Mouse (Mus musculus) lung, postnatal 0 days (tissue): ENCODE measurements at regions not wholly inside any gene's neighbourhood (a gene's known extent, or its start where the extent isn't known, plus 50 kb on each side); places are given as distances from the start of the nearest gene placed in this dataset.

ENCODE experiments used
- ATAC-seq: fragments of 200-750 bp; cut with Nextera tagmentation; 2 replicates; pipeline ENCODE4 v1.8.0; 2017; ENCODE audit warnings: moderate library complexity
- DNase-seq: peaks from one replicate; pipeline ENCODE4 v3.0.0-alpha.2; 2016; ENCODE audit warnings: low spot score
- H3K27ac ChIP-seq: fragments of 300-500 bp; sonication (generic); 2 replicates; pipeline ENCODE4 v1.5.1; 2014; ENCODE audit warnings: antibody characterized with exemption, mild to moderate bottlenecking, low read length, mixed read lengths
- H3K27me3 ChIP-seq: fragments of 300-500 bp; sonication (generic); replicated peaks from 2 replicates; pipeline ENCODE4 v1.6.1; 2014; ENCODE audit warnings: low read length, mixed read lengths; ENCODE audit not compliant: insufficient read depth
- H3K36me3 ChIP-seq: fragments of 300-500 bp; sonication (generic); 2 replicates; pipeline ENCODE4 v1.6.1; 2014; ENCODE audit warnings: low read length, mixed read lengths; ENCODE audit not compliant: insufficient read depth
- H3K4me1 ChIP-seq: fragments of 300-500 bp; sonication (generic); 2 replicates; pipeline ENCODE4 v1.6.1; 2014; ENCODE audit warnings: antibody characterized with exemption, low read depth, low read length, mixed read lengths; ENCODE audit not compliant: insufficient read depth
- H3K4me2 ChIP-seq: fragments of 300-500 bp; sonication (generic); replicated peaks from 2 replicates; pipeline ENCODE4 v1.6.1; 2014; ENCODE audit warnings: low read depth, mild to moderate bottlenecking, low read length, moderate library complexity, mixed read lengths
- H3K4me3 ChIP-seq: fragments of 300-500 bp; sonication (generic); 2 replicates; pipeline ENCODE4 v1.5.1; 2014; ENCODE audit warnings: low read depth, low read length
- H3K9ac ChIP-seq: fragments of 300-500 bp; sonication (generic); replicated peaks from 2 replicates; pipeline ENCODE4 v1.6.1; 2014; ENCODE audit warnings: low read depth, mild to moderate bottlenecking
- H3K9me3 ChIP-seq: fragments of 300-500 bp; sonication (generic); 2 replicates; pipeline ENCODE4 v1.6.1; 2016; ENCODE audit warnings: low read length, mixed read lengths
- CTCF ChIP-seq: IDR thresholded peaks from 2 replicates; pipeline ENCODE4 v1.5.1; 2016; ENCODE audit warnings: antibody characterized with exemption, mild to moderate bottlenecking
- EP300 ChIP-seq: IDR thresholded peaks from 2 replicates; pipeline ENCODE4 v1.6.1; 2016; ENCODE audit warnings: antibody characterized with exemption, mild to moderate bottlenecking, control low read depth
- WGBS: fragments of 180-500 bp; shearing (Covaris S2); extraction: QIAGEN DNeasy Blood & Tissue Kit; methylation state at CpG from one replicate; pipeline ENCODE4 v1.1.7; 2014; 5-methylcytosine and 5-hydroxymethylcytosine counted together

GRCm38 (mm10) chr10:118087570-118088340, 53.9 kb upstream of the Mdm1 start:
- WGBS = 22% methylated on average over 12 of the region's 12 CpGs
- H3K27me3 ChIP-seq = no peaks in the 10 kb centered on the region
- TF ChIP-seq EP300 (no peak), CTCF (no peak)
- no peak overlapping the region for H3K4me3 ChIP-seq
- ATAC-seq = no peak
- H3K4me2 ChIP-seq = no peak overlapping the region
- no peak overlapping the region for H3K27ac ChIP-seq
- DNase-seq = no peak
- 0 out of 2 replicates have a peak, but pooled peaks cover 6% of the 10 kb centered on the region for H3K4me1 ChIP-seq
- no peaks in the 10 kb centered on the region for H3K9me3 ChIP-seq
- H3K9ac ChIP-seq = no peak overlapping the region
- H3K36me3 ChIP-seq = no peaks in the 10 kb centered on the region

DNA sequence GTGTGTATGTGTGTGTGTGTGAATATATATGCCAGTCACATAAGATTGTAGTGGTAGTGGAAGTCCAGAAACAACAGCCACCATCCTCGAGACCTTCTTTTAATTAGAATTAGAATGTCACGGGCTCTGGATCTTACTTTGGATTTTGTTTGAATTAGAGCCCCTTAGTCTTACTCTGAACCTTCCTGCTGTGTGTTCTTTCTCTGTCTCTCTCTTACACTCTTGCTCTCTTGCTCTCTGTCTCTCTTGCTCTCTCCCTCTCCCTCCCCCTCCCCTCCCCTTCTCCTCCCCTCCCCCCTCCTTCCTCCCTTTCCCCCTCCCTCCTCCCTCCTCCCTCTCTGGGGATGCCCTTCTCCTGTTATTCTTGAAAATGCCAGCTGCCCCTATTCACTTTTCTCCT, 53.1 kb upstream of the Mdm1 start:
- H3K9ac ChIP-seq = no peak overlapping the region

GRCm38 (mm10) chr10:118089879-118090278, 51.7 kb upstream of the Mdm1 start:
- Histone ChIP-seq H3K4me3 (no peak overlapping the region), H3K9me3 (no peaks in the 10 kb centered on the region), H3K27ac (no peak overlapping the region), H3K36me3 (no peaks in the 10 kb centered on the region), H3K4me2 (no peak overlapping the region), H3K4me1 (0 out of 2 replicates have a peak, but pooled peaks cover 6% of the 10 kb centered on the region), H3K27me3 (no peaks in the 10 kb centered on the region), H3K9ac (no peak overlapping the region)
- ATAC-seq (no peak), DNase-seq (no peak)
- TF ChIP-seq CTCF = no peak
- TF ChIP-seq EP300 = no peak
- WGBS = 80% methylated on average over 6 of the region's 6 CpGs

More for the DNA sequence above, 53.1 kb upstream of the Mdm1 start:
- Histone ChIP-seq H3K27ac (no peak overlapping the region), H3K36me3 (no peaks in the 10 kb centered on the region), H3K27me3 (no peaks in the 10 kb centered on the region), H3K4me2 (no peak overlapping the region), H3K4me3 (no peak overlapping the region), H3K4me1 (0 out of 2 replicates have a peak, but pooled peaks cover 6% of the 10 kb centered on the region), H3K9me3 (no peaks in the 10 kb centered on the region)
- no peak for ATAC-seq
- WGBS = 56% methylated on average over 2 of the region's 2 CpGs
- DNase-seq = no peak
- TF ChIP-seq CTCF (no peak), EP300 (no peak)

GRCm38 (mm10) chr10:118091476-118091875, 50.1 kb upstream of the Mdm1 start:
- 0 out of 2 replicates have a peak, but pooled peaks cover 6% of the 10 kb centered on the region for H3K4me1 ChIP-seq
- no peak overlapping the region for H3K9ac ChIP-seq
- no peaks in the 10 kb centered on the region for H3K27me3 ChIP-seq
- H3K27ac ChIP-seq = no peak overlapping the region
- H3K4me3 ChIP-seq = no peak overlapping the region
- DNase-seq (no peak), ATAC-seq (no peak)
- 71% methylated on average over 12 of the region's 12 CpGs for WGBS
- TF ChIP-seq CTCF (no peak), EP300 (no peak)
- no peak overlapping the region for H3K4me2 ChIP-seq
- no peaks in the 10 kb centered on the region for H3K36me3 ChIP-seq
- no peaks in the 10 kb centered on the region for H3K9me3 ChIP-seq
